Mouse (Mus musculus): Measurements from ENCODE around the gene Zan.

DNA sequence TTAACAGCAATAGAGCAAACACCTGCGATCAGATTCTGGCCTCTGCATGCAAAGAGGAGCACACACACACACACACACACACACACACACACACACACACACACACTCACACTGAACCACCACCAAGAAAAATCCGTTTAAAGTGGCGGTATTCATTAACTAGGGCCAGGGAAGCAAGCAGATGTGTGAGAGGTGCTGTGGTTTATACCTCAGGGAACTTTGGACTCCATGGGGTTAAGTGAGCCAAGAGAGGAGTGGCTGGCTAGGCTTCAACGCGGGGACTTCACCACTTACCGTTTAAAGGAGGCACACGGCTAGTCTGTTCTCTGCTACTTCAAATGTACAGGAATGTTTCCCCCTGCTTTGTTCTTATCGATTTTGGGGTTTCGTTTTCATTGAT lies 131.0 kb downstream of the Zan start:
- no peak for TF ChIP-seq CTCF (IDR thresholded peaks at IDR 0.05; ENCODE audit: control insufficient read depth, insufficient read depth, low read length)
- no peak for TF ChIP-seq POLR2A (IDR thresholded peaks at IDR 0.05; ENCODE audit: borderline replicate concordance, control insufficient read depth, low read depth, low read length)
